Mouse (Mus musculus) leukemia stem cell, adult 10-12 weeks (primary cell): Measurements from ENCODE around the gene Cept1. TPM values are rescaled to one million over a fixed set of nuclear protein-coding genes. Genes with fewer than 3 reads are reported as not detected.

Source experiments
- polyA plus RNA-seq: library from polyadenylated mRNA; stranded (reverse); fragments of >175 nt; gene quantifications from 2 replicates; pipeline ENCODE4 v1.2.3, GENCODE M21; 2012; ENCODE audit warnings: low replicate concordance

Cept1 gene
- 2.2 and 5.2 TPM in 2 replicates for polyA plus RNA-seq

GRCm38 (mm10) chr3:106547171-106547923 is at the start of gene Cept1, which contains the start of gene Dram2:
Gene Cept1, minus strand, starts transcription at chr3:106547802.
Gene Dram2, plus strand, starts transcription at chr3:106547798.

GRCm38 (mm10) chr3:106482281-106483081 is 65.1 kb downstream of the Cept1 start, which contains the start of gene Dennd2d:
Gene Dennd2d, plus strand, starts transcription at chr3:106482405.

Other genes with a start within 250 kb of the Cept1 start
- not detected in 2 replicates for gene Chil6, start 141.6 kb downstream of the Cept1 start, polyA plus RNA-seq
- 1.4 and 2.7 TPM in 2 replicates for gene Dennd2d, start 65.4 kb downstream of the Cept1 start, polyA plus RNA-seq
- gene Dram2, start within 50 bp of the Cept1 start, polyA plus RNA-seq = 0.15 and 2.9 TPM in 2 replicates
- 4.5 and 10.5 TPM in 2 replicates for gene Lrif1, start 137.2 kb upstream of the Cept1 start, polyA plus RNA-seq
- gene Cd53, start 242.3 kb upstream of the Cept1 start, polyA plus RNA-seq = 0.16 and 4.1 TPM in 2 replicates